Mouse (Mus musculus): Measurements from ENCODE around the gene Rps6ka2. TPM values are rescaled to one million over a fixed set of nuclear protein-coding genes. Genes with fewer than 3 reads are reported as not detected.

Rps6ka2 gene
- polyA plus RNA-seq, 1 experiment from 2014 or later: 21.6 TPM

GRCm38 (mm10) chr17:7146479-7146878, 23.4 kb upstream of the Rps6ka2 start:
- Histone ChIP-seq H3K27ac (no peak overlapping the region), H3K4me3 (replicated peaks) (no peak overlapping the region), H3K4me2 (replicated peaks) (no peak overlapping the region), H3K27me3 (no peaks in the 10 kb centered on the region), H3K4me1 (replicated peaks) (peaks cover 15% of the 10 kb centered on the region), H3K36me3 (no peaks in the 10 kb centered on the region), H3K9me3 (no peaks in the 10 kb centered on the region), H3K9ac (replicated peaks) (no peak overlapping the region)
- no peak for ATAC-seq
- 94% methylated on average over 7 of the region's 7 CpGs for WGBS

- no peaks in the 10 kb centered on the region for H3K36me3 ChIP-seq
- WGBS: 61% methylated on average over 12 of the region's 12 CpGs
- H3K9ac ChIP-seq (replicated peaks): no peak overlapping the region
- ATAC-seq: no peak
- no peaks in the 10 kb centered on the region for H3K27me3 ChIP-seq
- no peak overlapping the region for H3K4me2 ChIP-seq (replicated peaks)
- H3K9me3 ChIP-seq: no peaks in the 10 kb centered on the region
- no peak overlapping the region for H3K4me3 ChIP-seq (replicated peaks)
- H3K27ac ChIP-seq: no peak overlapping the region
- H3K4me1 ChIP-seq (replicated peaks): peaks cover 15% of the 10 kb centered on the region
Observed at GRCm38 (mm10) chr17:7147920-7148321, 22.0 kb upstream of the Rps6ka2 start.

- no peak overlapping the region for H3K27ac ChIP-seq
- H3K4me1 ChIP-seq (replicated peaks): peaks cover 15% of the 10 kb centered on the region
- H3K27me3 ChIP-seq: no peaks in the 10 kb centered on the region
- H3K36me3 ChIP-seq: no peaks in the 10 kb centered on the region
- no peak overlapping the region for H3K9ac ChIP-seq (replicated peaks)
- no peak for ATAC-seq
- H3K4me3 ChIP-seq (replicated peaks): no peak overlapping the region
- WGBS: 90% methylated on average over 11 of the region's 11 CpGs
- H3K4me2 ChIP-seq (replicated peaks): no peak overlapping the region
- no peaks in the 10 kb centered on the region for H3K9me3 ChIP-seq
Observed at GRCm38 (mm10) chr17:7149328-7150195, 20.4 kb upstream of the Rps6ka2 start.

GRCm38 (mm10) chr17:7151446-7152100, 18.3 kb upstream of the Rps6ka2 start:
- Histone ChIP-seq H3K9me3 (no peaks in the 10 kb centered on the region), H3K27ac (no peak overlapping the region), H3K4me3 (replicated peaks) (no peak overlapping the region), H3K9ac (replicated peaks) (no peak overlapping the region), H3K36me3 (no peaks in the 10 kb centered on the region), H3K4me1 (replicated peaks) (peaks cover 9% of the 10 kb centered on the region), H3K27me3 (no peaks in the 10 kb centered on the region), H3K4me2 (replicated peaks) (no peak overlapping the region)
- no peak for ATAC-seq
- 85% methylated on average over 6 of the region's 6 CpGs for WGBS

GRCm38 (mm10) chr17:7152662-7153061, 17.3 kb upstream of the Rps6ka2 start:
- no peak overlapping the region for H3K4me3 ChIP-seq (replicated peaks)
- peaks cover 14% of the 10 kb centered on the region for H3K4me1 ChIP-seq (replicated peaks)
- no peak for ATAC-seq
- no peaks in the 10 kb centered on the region for H3K27me3 ChIP-seq
- 91% methylated on average over 7 of the region's 7 CpGs for WGBS
- no peak overlapping the region for H3K4me2 ChIP-seq (replicated peaks)
- no peak overlapping the region for H3K27ac ChIP-seq
- H3K9ac ChIP-seq (replicated peaks): no peak overlapping the region
- no peaks in the 10 kb centered on the region for H3K9me3 ChIP-seq
- H3K36me3 ChIP-seq: no peaks in the 10 kb centered on the region

GRCm38 (mm10) chr17:7163955-7164354, 6.0 kb upstream of the Rps6ka2 start:
- H3K27ac ChIP-seq: no peak overlapping the region
- no peak overlapping the region for H3K4me3 ChIP-seq (replicated peaks)
- H3K27me3 ChIP-seq: no peaks in the 10 kb centered on the region
- H3K4me2 ChIP-seq (replicated peaks): no peak overlapping the region
- no peaks in the 10 kb centered on the region for H3K36me3 ChIP-seq
- peaks cover 9% of the 10 kb centered on the region for H3K4me1 ChIP-seq (replicated peaks)
- 86% methylated on average over 3 of the region's 3 CpGs for WGBS
- H3K9ac ChIP-seq (replicated peaks): no peak overlapping the region
- H3K9me3 ChIP-seq: no peaks in the 10 kb centered on the region
- ATAC-seq: no peak

- no peaks in the 10 kb centered on the region for H3K27me3 ChIP-seq
- peaks cover 15% of the 10 kb centered on the region for H3K4me1 ChIP-seq (replicated peaks)
- H3K36me3 ChIP-seq: no peaks in the 10 kb centered on the region
- no peak overlapping the region for H3K27ac ChIP-seq
- WGBS: 98% methylated on average over 7 of the region's 7 CpGs
- H3K9ac ChIP-seq (replicated peaks): no peak overlapping the region
- H3K4me3 ChIP-seq (replicated peaks): no peak overlapping the region
- no peak overlapping the region for H3K4me2 ChIP-seq (replicated peaks)
- H3K9me3 ChIP-seq: no peaks in the 10 kb centered on the region
- no peak for ATAC-seq
Observed at GRCm38 (mm10) chr17:7165524-7165923, 4.4 kb upstream of the Rps6ka2 start.

GRCm38 (mm10) chr17:7168961-7169626, 821 bp upstream of the Rps6ka2 start:
- no peaks in the 10 kb centered on the region for H3K9me3 ChIP-seq
- H3K4me1 ChIP-seq (replicated peaks): peaks cover 45% of the 10 kb centered on the region
- 9% methylated on average over 15 of the region's 15 CpGs for WGBS
- H3K27ac ChIP-seq: peak overlapping the region; percentile 94
- H3K36me3 ChIP-seq: no peaks in the 10 kb centered on the region
- H3K9ac ChIP-seq (replicated peaks): peak overlapping the region; percentile 64
- peak overlapping the region; percentile 88 for H3K4me2 ChIP-seq (replicated peaks)
- H3K27me3 ChIP-seq: no peaks in the 10 kb centered on the region
- ATAC-seq: peak; percentile 72
- peak overlapping the region; percentile 83 for H3K4me3 ChIP-seq (replicated peaks)

GRCm38 (mm10) chr17:7170304-7171295, 685 bp downstream of the Rps6ka2 start:
- H3K36me3 ChIP-seq: no peaks in the 10 kb centered on the region
- peak overlapping the region; percentile 79 for H3K9ac ChIP-seq (replicated peaks)
- peak overlapping the region; percentile 85 for H3K27ac ChIP-seq
- ATAC-seq: no peak; the same call in 1 of the 2 replicates
- peaks cover 45% of the 10 kb centered on the region for H3K4me1 ChIP-seq (replicated peaks)
- WGBS: 1% methylated on average over 42 of the region's 43 CpGs
- H3K9me3 ChIP-seq: no peaks in the 10 kb centered on the region
- peak overlapping the region; percentile 88 for H3K4me2 ChIP-seq (replicated peaks)
- H3K27me3 ChIP-seq: no peaks in the 10 kb centered on the region
- H3K4me3 ChIP-seq (replicated peaks): peak overlapping the region; percentile 83

GRCm38 (mm10) chr17:7173331-7174028, 3.6 kb downstream of the Rps6ka2 start:
- H3K36me3 ChIP-seq: no peaks in the 10 kb centered on the region
- no peak overlapping the region for H3K4me3 ChIP-seq (replicated peaks)
- 75% methylated on average over 15 of the region's 15 CpGs for WGBS
- no peaks in the 10 kb centered on the region for H3K27me3 ChIP-seq
- H3K4me1 ChIP-seq (replicated peaks): peaks cover 47% of the 10 kb centered on the region
- H3K9ac ChIP-seq (replicated peaks): no peak overlapping the region
- ATAC-seq: no peak
- H3K9me3 ChIP-seq: no peaks in the 10 kb centered on the region
- no peak overlapping the region for H3K4me2 ChIP-seq (replicated peaks)
- no peak overlapping the region for H3K27ac ChIP-seq

GRCm38 (mm10) chr17:7175293-7175692, 5.4 kb downstream of the Rps6ka2 start:
- ATAC-seq: no peak
- no peak overlapping the region for H3K4me2 ChIP-seq (replicated peaks)
- H3K4me3 ChIP-seq (replicated peaks): no peak overlapping the region
- H3K36me3 ChIP-seq: no peaks in the 10 kb centered on the region
- H3K4me1 ChIP-seq (replicated peaks): peaks cover 40% of the 10 kb centered on the region
- WGBS: 94% methylated on average over 1 of the region's 1 CpGs
- H3K9me3 ChIP-seq: no peaks in the 10 kb centered on the region
- no peaks in the 10 kb centered on the region for H3K27me3 ChIP-seq
- H3K9ac ChIP-seq (replicated peaks): no peak overlapping the region
- H3K27ac ChIP-seq: no peak overlapping the region
